8 mouse cellular contexts compared by ENCODE assay signal in genomic region chr16:21332862-21333222, GRCm38 (mm10).
DNase-seq lines count a peak whose midpoint lies in the region; ATAC-seq lines count a peak whose summit lies in the region.

No protein-coding gene starts in this region.

- H3K27me3 ChIP-seq in heart, embryonic 16.5 days (ENCODE audit: control insufficient read depth, insufficient read depth, low read length) = no peaks in the 10 kb centered on the region
- H3K27me3 ChIP-seq in hindbrain, embryonic 12.5 days = 0 out of 2 replicates have a peak, but pooled peaks cover 2% of the 10 kb centered on the region
- peaks cover 10% of the 10 kb centered on the region for H3K27me3 ChIP-seq in midbrain, embryonic 13.5 days

- H3K4me2 ChIP-seq in heart, embryonic 16.5 days (ENCODE audit: low read depth, low read length) = peak overlapping the region; percentile 89
- peak overlapping the region; percentile 74 for H3K4me2 ChIP-seq in hindbrain, embryonic 12.5 days (replicated peaks)
- H3K4me2 ChIP-seq in midbrain, embryonic 13.5 days (replicated peaks) = peak overlapping the region; percentile 89

- intact Hi-C loops in heart, postnatal 36 days (cut with DNase I) = loop anchor here (5.0 kb wide), 1 partner anchor 86 kb away; no protein-coding TSS in a partner anchor

- H3K36me3 ChIP-seq in heart, embryonic 16.5 days (ENCODE audit: control insufficient read depth, insufficient read depth) = no peaks in the 10 kb centered on the region
- no peaks in the 10 kb centered on the region for H3K36me3 ChIP-seq in hindbrain, embryonic 12.5 days
- H3K36me3 ChIP-seq in midbrain, embryonic 13.5 days = no peaks in the 10 kb centered on the region

- peak overlapping the region; percentile 79 for H3K4me3 ChIP-seq in heart, embryonic 16.5 days (ENCODE audit: low read length)
- H3K4me3 ChIP-seq in hindbrain, embryonic 12.5 days = peak overlapping the region; percentile 66
- H3K4me3 ChIP-seq in midbrain, embryonic 13.5 days (replicated peaks) = peak overlapping the region; percentile 68

- H3K9me3 ChIP-seq in heart, embryonic 16.5 days (replicated peaks; ENCODE audit: control insufficient read depth, low read length) = no peaks in the 10 kb centered on the region
- no peaks in the 10 kb centered on the region for H3K9me3 ChIP-seq in hindbrain, embryonic 12.5 days (replicated peaks)
- H3K9me3 ChIP-seq in midbrain, embryonic 13.5 days = no peaks in the 10 kb centered on the region

- peak overlapping the region; percentile 91 for H3K9ac ChIP-seq in heart, embryonic 16.5 days (ENCODE audit: low read length)
- H3K9ac ChIP-seq in hindbrain, embryonic 12.5 days = peak overlapping the region; percentile 78
- H3K9ac ChIP-seq in midbrain, embryonic 13.5 days (replicated peaks) = peak overlapping the region; percentile 83

- no peak for DNase-seq in heart, postnatal 36 days
- DNase-seq in left cerebral cortex, adult 9 months (ENCODE audit: low spot score in 2 of 2) = no peak
- DNase-seq in gastrocnemius, postnatal 4 days (ENCODE audit: low spot score in 2 of 2) = no peak

- peaks cover 10% of the 10 kb centered on the region for H3K4me1 ChIP-seq in heart, embryonic 16.5 days (ENCODE audit: control insufficient read depth, insufficient read depth, low read length)
- H3K4me1 ChIP-seq in hindbrain, embryonic 12.5 days = peaks cover 13% of the 10 kb centered on the region
- H3K4me1 ChIP-seq in midbrain, embryonic 13.5 days (replicated peaks) = peaks cover 24% of the 10 kb centered on the region

- H3K27ac ChIP-seq in heart, embryonic 16.5 days (ENCODE audit: low read length) = peak overlapping the region; percentile 97
- peak overlapping the region; percentile 94 for H3K27ac ChIP-seq in hindbrain, embryonic 12.5 days
- peak overlapping the region; percentile 96 for H3K27ac ChIP-seq in midbrain, embryonic 13.5 days

- peak; percentile 42; the same call in 1 of the 2 replicates for ATAC-seq in heart, embryonic 16.5 days (replicated peaks; ENCODE audit: extremely low read depth, insufficient read depth, low FRiP score)
- ATAC-seq in activated CD4-positive, CD25-positive, alpha-beta regulatory T cell, adult 4 months = peak; percentile 53
- ATAC-seq in hindbrain, embryonic 12.5 days (ENCODE audit: low FRiP score) = no peak; the same call in 1 of the 2 replicates
- no peak; the same call in 1 of the 2 replicates for ATAC-seq in midbrain, embryonic 13.5 days
- no peak for ATAC-seq in megakaryocyte-erythroid progenitor cell, adult 5-6 weeks (replicated peaks; ENCODE audit: low FRiP score, low TSS enrichment, poor library complexity, severe bottlenecking)

- whole genome bisulfite sequencing in heart, embryonic 16.5 days = under 1% methylated on average over 14 of the region's 14 CpGs
- WGBS in hindbrain, embryonic 12.5 days = 4% methylated on average over 14 of the region's 14 CpGs
- WGBS in midbrain, embryonic 13.5 days = 2% methylated on average over 14 of the region's 14 CpGs

Comparison
In these comparisons a context has a peak if more than half of its experiments do, and no peak if none do; other contexts are left out.
1. ATAC-seq: peak in heart, embryonic 16.5 days (single experiment) and activated CD4-positive, CD25-positive, alpha-beta regulatory T cell, adult 4 months (single experiment); none in hindbrain, embryonic 12.5 days (single experiment), midbrain, embryonic 13.5 days (single experiment) and megakaryocyte-erythroid progenitor cell, adult 5-6 weeks (single experiment).
2. Peak in every context shown above with its lines, with median percentiles within 50 percentile points of each other: H3K27ac ChIP-seq, H3K4me2 ChIP-seq, H3K4me3 ChIP-seq and H3K9ac ChIP-seq.